Mouse (Mus musculus) 3T3-L1 (cell line): ENCODE data around the gene Grb2.
A peak's percentile ranks its signal among the peaks of the same experiment; 100 is the strongest.

Source experiments
- DNase-seq: peaks from one replicate; pipeline ENCODE4 v3.0.0-alpha.2; 2015; ENCODE audit warnings: low read depth, low spot score

The Grb2 gene

DNA sequence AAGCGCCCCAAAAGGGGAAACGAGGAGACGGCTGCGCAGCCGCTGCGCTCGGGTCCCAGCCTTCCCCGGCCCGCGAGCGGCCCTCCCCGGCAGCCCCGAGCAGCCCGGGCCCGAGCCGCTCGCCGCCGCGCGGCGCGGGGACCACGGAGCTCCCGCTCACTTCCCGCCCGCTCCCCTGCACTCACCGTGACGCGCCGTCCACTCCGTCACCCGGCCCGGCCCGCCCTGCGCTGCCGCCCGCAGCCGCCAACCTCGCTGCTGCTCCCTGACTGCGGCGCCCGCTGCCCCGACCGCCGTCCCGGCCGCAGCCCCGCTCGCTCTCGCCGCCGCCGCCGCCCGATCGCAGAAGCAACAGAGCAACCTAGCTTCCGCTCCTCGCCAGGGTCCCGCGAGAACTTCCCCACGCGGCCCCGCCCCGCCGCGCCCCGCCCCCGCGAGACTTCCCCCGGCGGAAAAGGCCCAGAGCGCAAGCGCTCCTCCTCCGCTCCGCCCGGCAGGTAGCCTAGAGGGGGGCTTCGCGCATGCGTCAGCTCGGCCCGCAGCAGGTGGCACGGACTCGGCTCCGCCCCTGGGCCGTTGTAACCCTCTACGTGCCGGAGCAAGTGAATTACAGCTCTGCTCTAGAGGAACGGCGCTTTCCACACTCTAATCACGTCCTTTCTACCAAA is at the start of gene Grb2:
Grb2 (minus strand) TSS at position 389 of the 668 bp plus-strand sequence.
- DNase-seq = peak; percentile 94

DNA sequence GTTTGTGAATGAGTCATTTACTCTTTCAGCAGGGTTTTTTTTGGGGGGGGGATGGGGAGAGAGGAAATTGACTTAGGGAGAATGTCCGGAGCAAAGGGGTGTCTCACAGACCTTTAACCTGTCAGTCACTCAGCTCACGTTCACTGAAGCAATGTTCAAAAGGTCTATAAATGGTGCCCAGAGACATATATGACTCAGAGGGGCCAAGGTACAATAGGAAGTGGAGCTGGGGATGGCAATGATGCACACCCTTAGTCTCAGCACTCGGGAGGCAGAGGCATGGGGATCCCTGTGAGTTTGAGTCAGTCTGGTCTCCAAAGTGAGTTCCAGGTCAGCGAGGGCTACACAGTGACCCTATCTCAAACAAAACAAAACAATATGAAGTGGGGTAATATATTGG is 45.1 kb upstream of the Grb2 start:
- no peak for DNase-seq

DNA sequence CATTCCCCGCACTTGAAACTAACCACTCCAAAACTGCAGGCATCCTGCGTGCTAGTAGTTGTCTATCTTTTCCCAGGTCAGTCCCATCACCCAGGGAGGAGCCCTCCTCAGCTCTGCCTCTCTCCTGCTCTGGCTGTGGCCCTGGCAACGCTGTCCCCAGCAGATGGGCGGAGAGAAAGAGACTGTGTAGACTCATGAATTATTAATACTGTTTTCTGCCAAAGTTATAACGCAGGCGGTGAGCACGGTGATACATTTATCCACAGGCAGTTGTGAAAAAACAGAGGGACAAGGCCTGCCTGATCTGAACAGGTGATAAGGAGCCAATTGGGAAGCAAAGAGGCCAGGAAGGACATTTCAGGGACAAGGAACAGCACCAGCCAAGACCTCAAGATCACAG is 44.3 kb upstream of the Grb2 start:
- no peak for DNase-seq

GRCm38 (mm10) chr11:115751725-115752124 is 43.3 kb upstream of the Grb2 start:
- DNase-seq = no peak

DNA sequence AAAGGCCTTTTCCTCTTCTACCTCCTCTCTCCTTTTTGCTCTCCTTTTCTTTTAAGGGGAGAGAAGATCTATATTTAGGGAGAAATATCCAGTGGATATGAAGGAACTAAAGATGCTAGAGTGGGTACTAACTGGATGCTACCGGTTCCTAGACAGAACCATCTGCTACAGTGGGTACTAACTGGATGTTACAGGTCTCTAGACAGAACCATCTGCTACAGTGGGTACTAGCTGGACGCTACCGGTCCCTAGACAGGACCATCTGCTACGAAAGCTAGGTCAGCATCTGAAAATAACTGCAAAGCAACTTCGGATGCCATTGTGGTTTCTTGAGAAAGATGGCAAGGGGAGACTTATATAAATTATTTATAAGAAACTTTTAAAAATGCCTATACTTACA is 41.4 kb upstream of the Grb2 start:
- no peak for DNase-seq

DNA sequence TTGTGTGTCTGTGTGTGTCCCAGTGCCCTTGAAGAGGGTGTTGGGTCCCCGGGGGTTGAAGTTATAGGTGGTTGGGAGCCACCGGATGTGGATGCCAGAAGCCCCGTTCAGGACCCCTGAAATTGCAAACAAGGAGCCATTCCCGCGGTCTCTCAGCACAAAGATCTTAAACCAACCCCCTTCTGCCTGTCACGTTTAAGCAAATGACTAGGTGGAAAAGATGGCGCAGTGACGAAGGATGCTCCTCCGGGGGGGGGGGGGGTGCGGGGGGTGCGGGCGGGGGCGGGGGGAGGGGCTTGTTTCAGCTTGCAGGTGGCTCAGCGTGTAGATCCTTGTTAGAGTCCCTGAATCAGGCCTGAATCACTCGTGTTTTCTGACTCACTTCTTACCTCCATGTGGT is 39.0 kb upstream of the Grb2 start:
- no peak for DNase-seq

DNA sequence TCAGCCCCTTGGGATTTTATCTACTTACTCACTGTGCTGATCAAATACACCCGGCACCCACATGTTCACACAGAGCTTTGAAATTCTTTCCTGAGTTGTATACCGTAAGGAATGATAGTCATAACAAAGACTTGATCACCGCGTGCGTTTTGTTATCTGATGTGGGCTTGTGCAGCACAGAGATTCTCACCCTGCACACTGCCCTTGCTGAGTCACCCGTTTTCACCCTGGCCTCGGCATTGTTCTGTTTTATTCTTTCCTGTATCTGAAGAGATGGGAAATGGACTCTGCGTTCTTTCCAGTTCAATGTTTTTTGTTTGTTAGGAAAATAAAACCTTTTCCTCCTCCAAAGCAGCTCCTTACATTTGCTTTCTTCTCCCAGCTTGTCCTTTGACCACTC is 38.4 kb upstream of the Grb2 start:
- peak; percentile 22 for DNase-seq

- no peak for DNase-seq
Measured at GRCm38 (mm10) chr11:115746109-115746508, 37.7 kb upstream of the Grb2 start.

GRCm38 (mm10) chr11:115744385-115744784 is 36.0 kb upstream of the Grb2 start:
- no peak for DNase-seq

DNA sequence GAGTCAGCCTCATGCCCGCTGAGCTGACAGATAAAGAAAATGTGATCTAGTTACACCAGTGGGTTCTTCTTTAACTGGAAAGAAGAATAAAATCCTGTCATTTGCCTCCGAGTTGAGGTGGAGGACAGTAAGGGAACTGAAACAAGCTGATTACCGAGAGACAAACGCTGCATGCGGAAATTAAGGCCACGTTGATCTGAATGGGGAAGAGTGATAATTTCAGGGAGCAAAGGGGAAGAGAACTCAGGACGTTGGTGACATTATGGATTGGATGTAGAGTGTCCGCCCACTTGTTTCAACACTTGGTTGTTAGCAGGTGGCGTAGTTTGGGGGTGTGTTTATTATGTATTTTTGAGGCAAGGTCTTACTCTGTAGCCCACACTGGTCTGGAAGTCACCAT is 34.5 kb upstream of the Grb2 start:
- no peak for DNase-seq

- no peak for DNase-seq
Measured at GRCm38 (mm10) chr11:115741070-115741469, 32.7 kb upstream of the Grb2 start.

DNA sequence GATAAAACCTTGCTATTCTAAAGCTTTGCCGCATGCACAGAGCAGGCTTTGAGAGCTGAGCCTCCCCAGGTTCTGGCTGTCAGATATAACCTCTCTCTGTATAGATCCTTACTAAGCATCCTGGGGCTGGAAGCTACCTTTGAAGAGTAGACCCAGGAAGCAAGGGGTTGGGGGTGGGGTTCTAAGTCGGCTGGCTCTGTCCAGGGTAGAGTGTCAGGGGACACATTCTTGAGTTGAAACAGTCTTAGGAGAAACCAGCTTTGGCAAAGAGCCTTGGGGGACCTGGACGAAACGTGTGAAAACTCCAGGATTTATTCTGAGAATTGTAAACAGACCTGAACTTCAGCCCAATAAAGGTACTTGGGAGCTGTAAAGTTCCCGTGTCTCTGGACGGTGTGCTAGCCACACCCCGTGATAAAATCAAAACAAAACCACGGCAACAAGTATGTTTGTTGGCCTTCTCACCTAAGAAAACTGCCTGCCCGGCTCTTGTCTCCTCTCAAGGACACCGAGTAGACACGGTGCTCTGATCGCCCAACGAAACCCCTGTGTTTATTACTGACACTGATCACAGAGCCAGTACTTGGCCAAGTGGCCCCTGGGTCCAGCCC is 30.0 kb upstream of the Grb2 start:
- DNase-seq = no peak

DNA sequence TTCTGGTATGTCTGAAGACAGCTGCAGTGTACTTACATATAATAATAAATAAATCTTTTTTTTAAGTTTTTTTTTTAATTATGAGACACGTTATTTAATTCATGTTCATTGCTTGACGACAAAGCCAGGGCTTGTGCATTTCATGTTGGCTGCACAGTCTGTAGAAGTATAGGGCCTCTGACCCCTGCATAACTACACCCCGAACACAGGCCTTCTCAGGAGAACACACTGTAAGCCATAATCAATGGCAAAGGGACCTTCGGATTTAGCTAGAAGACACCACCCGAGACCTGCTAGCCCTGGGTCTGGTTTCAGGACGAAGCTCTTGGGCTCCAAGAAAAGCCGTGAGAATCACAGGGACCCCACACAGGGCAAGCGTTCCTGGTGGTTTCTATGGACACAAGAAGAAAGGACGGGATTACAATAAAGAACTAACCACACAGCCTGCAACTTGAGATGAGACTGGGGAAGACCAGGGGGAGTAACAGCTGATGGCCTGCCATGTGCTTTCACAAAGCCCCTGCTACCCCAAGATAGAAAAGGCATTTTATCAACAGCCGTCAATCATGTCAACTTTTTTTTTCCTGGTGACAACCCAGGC is 29.3 kb upstream of the Grb2 start:
- no peak for DNase-seq

GRCm38 (mm10) chr11:115734041-115734686 is 25.8 kb upstream of the Grb2 start:
- no peak for DNase-seq

GRCm38 (mm10) chr11:115723231-115723630 is 14.8 kb upstream of the Grb2 start:
- DNase-seq = no peak

GRCm38 (mm10) chr11:115722638-115723037 is 14.2 kb upstream of the Grb2 start:
- DNase-seq = peak; percentile 94

DNA sequence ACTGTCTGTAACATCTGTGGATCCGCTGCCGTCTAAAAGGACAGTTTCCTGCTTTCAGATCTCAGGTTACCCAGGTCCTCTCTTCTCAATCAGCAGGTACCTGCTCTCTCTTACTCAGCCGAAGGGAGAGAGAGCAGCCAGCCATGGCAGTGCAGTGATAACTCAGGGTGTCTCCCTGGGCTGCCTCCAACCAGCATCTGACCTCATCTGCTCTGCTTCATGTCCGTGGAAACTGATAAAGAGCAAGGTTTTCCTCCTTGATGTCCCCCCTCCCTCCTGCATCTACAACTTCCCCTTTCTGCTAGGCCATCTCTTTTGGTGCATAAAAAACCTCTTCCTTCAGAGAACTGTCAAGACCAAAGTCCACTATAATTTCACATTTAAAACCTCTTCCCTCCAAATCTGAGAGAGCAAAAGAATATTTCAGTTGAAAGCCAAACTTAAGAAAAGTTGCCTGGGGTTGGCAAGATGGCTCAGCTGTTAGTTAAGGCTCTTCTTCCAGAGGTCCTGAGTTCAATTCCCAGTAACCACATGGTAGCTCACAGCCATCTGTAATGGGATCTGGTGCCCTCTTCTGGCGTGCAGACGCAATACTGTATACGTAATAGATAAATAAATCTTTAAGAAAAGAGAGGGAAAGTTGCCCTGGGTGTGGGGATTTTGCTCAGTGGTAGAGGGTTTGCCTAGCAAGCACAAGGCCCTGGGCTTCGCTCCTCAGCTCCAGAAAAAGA is 9.4 kb upstream of the Grb2 start:
- DNase-seq = peak; percentile 57

- DNase-seq = no peak
Measured at GRCm38 (mm10) chr11:115716410-115717338, 8.3 kb upstream of the Grb2 start.

DNA sequence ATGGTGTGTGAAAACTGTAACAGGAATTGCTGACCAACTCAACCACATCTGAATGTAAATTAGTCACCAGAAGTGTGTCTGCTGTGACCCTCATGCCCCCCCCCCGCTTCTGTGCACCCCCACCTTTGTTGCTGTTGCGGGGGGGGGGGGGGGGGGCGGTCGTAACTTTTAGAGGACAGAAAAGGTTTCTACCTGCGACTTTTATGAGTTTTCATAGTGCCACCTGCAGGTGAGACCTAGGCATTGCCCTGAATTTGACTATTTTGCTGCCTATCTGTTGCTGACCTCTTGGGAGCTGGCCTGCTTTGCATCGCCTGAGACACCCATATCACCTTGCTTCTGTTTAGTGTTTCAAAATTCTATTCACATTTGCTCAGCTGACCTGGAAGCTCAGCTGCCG is 6.1 kb upstream of the Grb2 start:
- peak; percentile 78 for DNase-seq

- no peak for DNase-seq
Measured at GRCm38 (mm10) chr11:115713447-115713846, 5.0 kb upstream of the Grb2 start.
